Mouse (Mus musculus) lung, embryonic 14.5 days (tissue): ENCODE results near the gene Ppfibp1. TPM values are rescaled to one million over a fixed set of nuclear protein-coding genes. Genes with fewer than 3 reads are reported as not detected.
A peak's percentile ranks its signal among the peaks of the same experiment; 100 is the strongest.

Experiments
- ATAC-seq: fragments of 200-750 bp; cut with Nextera tagmentation; 2 replicates; pipeline ENCODE4 v1.8.0; 2017; ENCODE audit warnings: mild to moderate bottlenecking, moderate TSS enrichment, moderate library complexity; ENCODE audit not compliant: insufficient read depth
- DNase-seq: peaks from one replicate; pipeline ENCODE4 v3.0.0-alpha.2; 2015
- H3K27ac ChIP-seq: fragments of 300-500 bp; sonication (generic); 2 replicates; pipeline ENCODE4 v1.5.1; 2014; ENCODE audit warnings: low read depth, mild to moderate bottlenecking, moderate library complexity
- H3K27me3 ChIP-seq: fragments of 300-500 bp; sonication (generic); 2 replicates; pipeline ENCODE4 v1.6.1; 2014; ENCODE audit warnings: low read length, control low read depth; ENCODE audit not compliant: insufficient read depth
- H3K36me3 ChIP-seq: fragments of 300-500 bp; sonication (generic); 2 replicates; pipeline ENCODE4 v1.6.1; 2014; ENCODE audit warnings: control low read depth; ENCODE audit not compliant: insufficient read depth
- H3K4me1 ChIP-seq: fragments of 300-500 bp; sonication (generic); 2 replicates; pipeline ENCODE4 v1.6.1; 2014; ENCODE audit warnings: antibody characterized with exemption, control low read depth; ENCODE audit not compliant: insufficient read depth
- H3K4me2 ChIP-seq: fragments of 300-500 bp; sonication (generic); 2 replicates; pipeline ENCODE4 v1.6.1; 2014; ENCODE audit warnings: mild to moderate bottlenecking
- H3K4me3 ChIP-seq: fragments of 300-500 bp; sonication (generic); 2 replicates; pipeline ENCODE4 v1.5.1; 2014; ENCODE audit warnings: low read depth, low read length
- H3K9ac ChIP-seq: fragments of 300-500 bp; sonication (generic); 2 replicates; pipeline ENCODE4 v1.6.1; 2014
- H3K9me3 ChIP-seq: fragments of 300-500 bp; sonication (generic); 2 replicates; pipeline ENCODE4 v1.6.1; 2016; ENCODE audit warnings: low read depth, low read length, control low read depth
- CTCF ChIP-seq: IDR thresholded peaks from 2 replicates; pipeline ENCODE4 v1.5.1; 2016; ENCODE audit warnings: antibody characterized with exemption, low read depth
- WGBS: fragments of 180-500 bp; shearing (Covaris S2); extraction: QIAGEN DNeasy Blood & Tissue Kit; methylation state at CpG from one replicate; pipeline ENCODE4 v1.1.7; 2014; 5-methylcytosine and 5-hydroxymethylcytosine counted together
- polyA plus RNA-seq: library from polyadenylated mRNA; unstranded; fragments of >200 nt; fragmentation: Nextera tagmentation; extraction: Ambion mirVana; gene quantifications from 2 replicates; pipeline ENCODE4 v1.2.1, GENCODE M21; 2014

The Ppfibp1 gene
- polyA plus RNA-seq, 1 experiment from 2014 or later, result 52.5 TPM

DNA sequence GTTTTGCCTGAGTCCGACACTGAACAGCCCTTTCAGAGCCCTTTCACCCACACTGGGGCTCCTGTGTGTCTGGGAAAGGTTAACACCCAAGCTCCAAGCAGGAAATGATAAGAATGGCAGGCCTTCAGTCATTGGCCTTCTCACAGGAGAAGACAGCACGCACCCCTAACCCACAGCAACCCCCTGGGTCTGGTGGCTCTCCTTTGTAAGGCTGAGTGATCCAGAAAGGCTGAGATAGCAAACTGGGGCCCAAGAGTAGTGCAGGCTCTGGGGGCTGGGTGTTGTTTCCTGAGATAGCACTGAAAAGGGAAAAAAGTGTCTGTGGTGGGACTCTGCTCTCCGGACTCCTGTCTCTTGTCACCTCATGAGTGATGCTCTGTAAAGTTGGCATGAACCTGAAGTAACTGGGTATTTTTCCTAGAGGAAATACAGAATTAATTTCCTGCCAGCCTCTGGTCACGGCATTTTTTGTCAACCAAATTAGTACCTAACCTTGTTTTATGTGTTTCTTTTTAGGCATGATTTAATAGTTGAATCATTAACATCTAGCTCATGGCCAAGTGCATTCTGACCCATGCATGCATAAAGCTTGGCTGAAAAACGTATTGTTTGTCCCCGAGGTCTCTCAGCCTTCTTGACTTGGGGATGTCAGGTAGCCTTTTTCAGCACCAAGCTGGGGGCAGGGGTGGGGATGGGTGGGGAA lies 58.2 kb downstream of the Ppfibp1 start:
- no peaks in the 10 kb centered on the region for H3K9me3 ChIP-seq
- H3K27me3 ChIP-seq, result no peaks in the 10 kb centered on the region
- H3K36me3 ChIP-seq, result no peaks in the 10 kb centered on the region
- DNase-seq (no peak), ATAC-seq (no peak)
- no peak overlapping the region for H3K4me3 ChIP-seq
- 64% methylated on average over 6 of the region's 6 CpGs for WGBS
- H3K4me2 ChIP-seq, result no peak overlapping the region
- no peak for TF ChIP-seq CTCF
- H3K9ac ChIP-seq, result no peak overlapping the region
- 0 out of 2 replicates have a peak, but pooled peaks cover 16% of the 10 kb centered on the region for H3K4me1 ChIP-seq
- H3K27ac ChIP-seq, result no peak overlapping the region

DNA sequence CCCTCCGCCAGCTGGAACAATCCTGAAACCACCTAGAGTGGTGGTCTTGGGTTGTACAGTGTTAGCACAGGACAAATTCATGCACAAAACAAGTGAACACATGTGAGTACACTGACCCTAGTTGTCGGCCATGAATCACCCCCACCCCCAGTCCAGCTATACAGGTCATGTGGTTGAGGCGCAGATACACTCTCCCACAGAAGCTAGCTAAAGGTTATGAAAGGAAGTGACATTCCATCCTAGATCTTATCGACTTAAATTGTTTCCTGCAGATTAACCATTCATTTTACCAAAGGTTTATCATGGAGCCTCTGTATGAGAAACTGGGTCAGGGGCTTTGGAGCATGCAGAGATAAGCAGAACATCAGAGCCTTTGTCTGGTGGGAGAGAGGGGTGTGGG lies 58.9 kb downstream of the Ppfibp1 start:
- ATAC-seq (peak; percentile 25; the same call in 1 of the 2 replicates), DNase-seq (no peak)
- 0 out of 2 replicates have a peak, but pooled peaks cover 16% of the 10 kb centered on the region for H3K4me1 ChIP-seq
- no peak overlapping the region for H3K4me3 ChIP-seq
- no peaks in the 10 kb centered on the region for H3K27me3 ChIP-seq
- H3K9ac ChIP-seq, result no peak overlapping the region
- H3K27ac ChIP-seq, result no peak overlapping the region
- no peak for TF ChIP-seq CTCF
- H3K36me3 ChIP-seq, result no peaks in the 10 kb centered on the region
- WGBS, result 58% methylated on average over 4 of the region's 4 CpGs
- H3K4me2 ChIP-seq, result no peak overlapping the region
- H3K9me3 ChIP-seq, result no peaks in the 10 kb centered on the region

DNA sequence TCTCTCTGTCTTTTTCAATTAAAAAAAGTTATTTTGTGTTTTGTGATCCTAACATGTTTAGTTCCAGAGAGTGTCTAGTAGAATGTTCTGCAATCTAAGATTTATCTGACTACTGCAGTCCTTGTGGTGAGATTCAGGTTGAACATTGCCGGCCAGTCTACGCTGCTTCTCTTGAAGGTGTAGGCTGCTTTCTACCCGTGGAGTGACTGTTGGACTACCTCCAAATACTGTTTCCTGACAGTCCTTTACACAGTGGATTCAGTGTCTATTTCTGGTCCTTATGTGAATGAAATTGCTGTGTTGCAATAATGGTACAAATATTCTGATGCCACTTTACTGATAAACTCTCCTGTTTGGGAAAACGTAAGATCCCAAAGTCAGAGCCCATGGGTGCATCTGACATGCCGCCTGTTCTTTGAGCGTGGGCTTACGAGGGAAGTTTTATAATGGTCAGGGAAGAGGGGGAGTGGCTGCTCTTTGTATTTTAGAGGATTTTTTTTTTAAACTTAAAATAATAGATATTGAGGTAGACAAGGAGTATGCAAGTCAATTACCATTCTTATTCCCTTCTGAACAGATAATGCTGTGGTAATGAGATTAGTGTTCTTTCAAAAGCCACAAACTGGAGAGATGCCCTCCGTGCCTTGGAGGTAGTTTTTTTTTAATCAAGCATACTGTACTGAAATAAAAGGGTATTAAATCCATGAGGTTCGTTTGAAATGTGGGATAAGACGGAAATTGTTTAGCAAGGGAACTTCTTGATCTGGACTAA lies 61.6 kb downstream of the Ppfibp1 start:
- no peak overlapping the region for H3K27ac ChIP-seq
- H3K27me3 ChIP-seq, result no peaks in the 10 kb centered on the region
- no peak overlapping the region for H3K4me2 ChIP-seq
- H3K4me3 ChIP-seq, result no peak overlapping the region
- H3K4me1 ChIP-seq, result 0 out of 2 replicates have a peak, but pooled peaks cover 16% of the 10 kb centered on the region
- H3K36me3 ChIP-seq, result no peaks in the 10 kb centered on the region
- no peak for ATAC-seq
- no peak overlapping the region for H3K9ac ChIP-seq
- DNase-seq, result no peak
- no peak for TF ChIP-seq CTCF
- WGBS, result 55% methylated on average over 10 of the region's 10 CpGs
- no peaks in the 10 kb centered on the region for H3K9me3 ChIP-seq

DNA sequence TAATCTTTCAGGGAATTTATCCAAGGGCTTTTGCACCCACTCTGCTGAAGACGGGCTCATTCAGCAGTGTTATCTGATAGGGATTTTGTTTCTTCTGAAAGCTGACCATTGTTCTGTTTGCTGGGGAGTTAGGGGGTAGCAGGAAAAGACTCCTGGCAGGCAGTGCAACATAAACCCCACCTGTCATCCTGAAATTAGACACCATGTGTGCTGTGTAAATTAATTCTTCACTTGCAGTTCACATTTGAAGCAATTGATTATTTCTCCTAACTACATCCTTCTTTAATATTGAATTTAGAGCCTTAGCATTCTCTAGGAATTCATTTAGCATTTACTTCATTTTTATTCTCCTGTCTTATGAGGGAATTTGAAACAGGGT lies 62.2 kb downstream of the Ppfibp1 start:
- no peak for TF ChIP-seq CTCF

DNA sequence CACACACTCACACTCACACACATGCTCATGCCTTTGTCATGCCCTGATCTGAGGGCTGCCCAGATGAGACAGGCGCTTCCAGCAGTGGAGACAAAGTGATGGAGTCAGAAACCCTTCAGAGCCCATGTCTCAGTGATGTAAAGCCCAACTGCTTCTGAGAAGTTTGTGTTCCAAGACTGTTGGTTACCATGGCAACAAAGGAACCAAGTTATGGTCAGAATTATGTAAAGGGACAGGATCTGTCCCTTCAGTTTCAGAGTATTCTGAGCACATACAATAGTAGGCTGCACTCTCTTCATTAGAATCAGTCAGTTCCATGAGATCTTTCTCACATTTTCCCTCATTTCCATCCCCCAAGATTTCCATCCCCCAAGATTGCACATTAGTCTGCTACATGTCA lies 66.0 kb downstream of the Ppfibp1 start, which contains the start of gene 1700034J05Rik:
1700034J05Rik (minus strand) TSS at position 165 of the 400 bp plus-strand sequence.
- H3K27ac ChIP-seq, result no peak within 1 kb of the TSS
- H3K27me3 ChIP-seq, result no peaks in the 10 kb centered on the region
- no peaks in the 10 kb centered on the region for H3K9me3 ChIP-seq
- H3K36me3 ChIP-seq, result no peaks in the 10 kb centered on the region
- no peak for TF ChIP-seq CTCF
- H3K4me3 ChIP-seq, result no peak within 1 kb of the TSS
- ATAC-seq (no peak), DNase-seq (peak; percentile 65)
- H3K4me1 ChIP-seq, result 0 out of 2 replicates have a peak, but pooled peaks cover 7% of the 10 kb centered on the region
- no peak within 1 kb of the TSS for H3K9ac ChIP-seq
- 82% methylated on average over 1 of the region's 1 CpGs for WGBS
- no peak within 1 kb of the TSS for H3K4me2 ChIP-seq

More for the DNA sequence above, 62.2 kb downstream of the Ppfibp1 start:
- H3K4me2 ChIP-seq, result no peak overlapping the region
- DNase-seq (no peak), ATAC-seq (no peak)
- 14% methylated on average over 1 of the region's 1 CpGs for WGBS
- H3K4me1 ChIP-seq, result 0 out of 2 replicates have a peak, but pooled peaks cover 16% of the 10 kb centered on the region
- no peaks in the 10 kb centered on the region for H3K27me3 ChIP-seq
- no peaks in the 10 kb centered on the region for H3K9me3 ChIP-seq
- H3K4me3 ChIP-seq, result no peak overlapping the region
- no peak overlapping the region for H3K27ac ChIP-seq
- no peaks in the 10 kb centered on the region for H3K36me3 ChIP-seq
- no peak overlapping the region for H3K9ac ChIP-seq

DNA sequence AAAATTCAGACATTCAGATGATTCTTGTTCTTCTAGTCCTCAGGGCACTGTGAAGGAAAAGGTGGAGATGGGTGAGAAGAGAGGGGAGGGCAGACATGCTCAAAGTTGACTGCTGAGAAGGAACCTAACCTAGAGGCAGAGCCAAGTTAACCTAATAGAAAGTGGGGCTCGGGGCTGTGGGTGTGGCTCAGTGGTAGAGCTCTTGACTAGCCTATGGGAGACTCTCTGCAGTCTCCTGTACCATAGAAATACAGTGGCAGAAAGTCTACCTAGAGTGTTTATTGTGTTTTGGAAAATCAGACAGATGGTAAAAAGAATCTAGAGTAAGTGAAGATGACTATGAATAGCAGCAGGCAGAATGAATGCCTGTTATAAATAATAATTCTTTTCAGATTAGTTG lies 67.2 kb downstream of the Ppfibp1 start:
- TF ChIP-seq CTCF, result no peak
- Histone ChIP-seq H3K4me2 (no peak overlapping the region), H3K9ac (no peak overlapping the region), H3K4me3 (no peak overlapping the region), H3K9me3 (no peaks in the 10 kb centered on the region), H3K27me3 (no peaks in the 10 kb centered on the region), H3K27ac (no peak overlapping the region), H3K36me3 (no peaks in the 10 kb centered on the region), H3K4me1 (no peaks in the 10 kb centered on the region)
- ATAC-seq (no peak), DNase-seq (no peak)
- WGBS, result 63% methylated on average over 1 of the region's 1 CpGs

DNA sequence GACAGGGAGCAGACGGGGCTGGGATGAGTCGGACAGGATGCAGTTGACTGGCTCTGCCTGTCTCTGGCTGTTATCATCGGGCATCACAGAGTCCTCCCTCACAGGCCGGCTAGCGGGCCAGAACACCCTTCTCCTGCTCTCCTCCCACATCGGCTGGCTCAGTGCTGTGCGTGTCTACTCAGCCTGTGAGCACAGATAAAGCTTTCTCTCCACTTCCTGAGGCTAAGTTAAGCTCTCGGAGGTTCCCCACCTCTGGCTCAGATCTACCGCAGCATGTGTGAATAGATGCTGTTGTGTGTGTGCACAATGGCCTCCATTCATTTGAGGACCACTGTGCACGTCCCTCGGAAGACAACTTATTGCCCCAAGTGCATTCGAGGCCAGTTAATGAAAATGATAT lies 67.6 kb downstream of the Ppfibp1 start:
- H3K9me3 ChIP-seq, result no peaks in the 10 kb centered on the region
- no peak overlapping the region for H3K9ac ChIP-seq
- ATAC-seq, result peak; percentile 75
- no peak overlapping the region for H3K27ac ChIP-seq
- DNase-seq, result no peak
- H3K27me3 ChIP-seq, result no peaks in the 10 kb centered on the region
- H3K4me3 ChIP-seq, result no peak overlapping the region
- no peaks in the 10 kb centered on the region for H3K4me1 ChIP-seq
- H3K36me3 ChIP-seq, result no peaks in the 10 kb centered on the region
- no peak for TF ChIP-seq CTCF
- no peak overlapping the region for H3K4me2 ChIP-seq
- 42% methylated on average over 12 of the region's 12 CpGs for WGBS
